19 mouse cellular contexts compared by ENCODE assay signal in genomic region chr3:135903366-135903765, GRCm38 (mm10).
DNase-seq lines count a peak whose midpoint lies in the region; ATAC-seq and TF ChIP-seq lines count a peak whose summit lies in the region.
"Had no signal": no experiment of that assay in that cellular context is flagged by ENCODE, and none has a peak within 500 bp of the region (broad histone marks: within the 10 kb centered on the region; RNA-seq: fewer than 3 reads in every experiment).

No protein-coding gene starts in this region.

- no peak for TF ChIP-seq EP300 in stomach, postnatal 0 days (optimal IDR thresholded peaks at IDR 0.05)

- in situ Hi-C loops in ES-E14 (cut with MboI; ENCODE audit: low sequenced_read_pairs in 2 of 2, unreplicated experiment in 2 of 2), result no loop called here

- TF ChIP-seq POLR2A in lung, adult 2 months (IDR thresholded peaks at IDR 0.05; ENCODE audit: borderline replicate concordance, extremely low read depth, low read depth, low read length), result no peak

- H3K27me3 ChIP-seq in intestine, postnatal 0 days (replicated peaks; ENCODE audit: control insufficient read depth, insufficient read depth, low read length), result no peaks in the 10 kb centered on the region
- H3K27me3 ChIP-seq in intestine, embryonic 16.5 days (replicated peaks; ENCODE audit: control insufficient read depth, insufficient read depth, low read length), result no peaks in the 10 kb centered on the region
- H3K27me3 ChIP-seq in lung, embryonic 14.5 days (ENCODE audit: insufficient read depth, low read length), result no peaks in the 10 kb centered on the region
- H3K27me3 ChIP-seq in stomach, postnatal 0 days (ENCODE audit: control insufficient read depth, insufficient read depth, low read length), result no peaks in the 10 kb centered on the region
- H3K27me3 ChIP-seq in forebrain, embryonic 13.5 days, result no peaks in the 10 kb centered on the region
- H3K27me3 ChIP-seq: neural tube, embryonic 13.5 days had no signal

- H3K9me3 ChIP-seq in intestine, postnatal 0 days (ENCODE audit: control insufficient read depth), result no peaks in the 10 kb centered on the region
- H3K9me3 ChIP-seq in intestine, embryonic 16.5 days (ENCODE audit: control insufficient read depth, low read length), result no peaks in the 10 kb centered on the region
- H3K9me3 ChIP-seq in lung, embryonic 14.5 days (ENCODE audit: low read depth, low read length), result no peaks in the 10 kb centered on the region
- no peaks in the 10 kb centered on the region for H3K9me3 ChIP-seq in ES-E14 (ENCODE audit: control insufficient read depth, insufficient read depth, low read depth, low read length)
- H3K9me3 ChIP-seq in stomach, postnatal 0 days (ENCODE audit: control insufficient read depth, low read length), result no peaks in the 10 kb centered on the region
- H3K9me3 ChIP-seq in forebrain, embryonic 13.5 days (replicated peaks), result no peaks in the 10 kb centered on the region
- H3K9me3 ChIP-seq: forebrain, embryonic 10.5 days; heart, embryonic 10.5 days; limb, embryonic 10.5 days; neural tube, embryonic 13.5 days had no signal

- no peaks in the 10 kb centered on the region for H3K4me1 ChIP-seq in intestine, postnatal 0 days (replicated peaks; ENCODE audit: control insufficient read depth, insufficient read depth, low read length)
- no peaks in the 10 kb centered on the region for H3K4me1 ChIP-seq in intestine, embryonic 16.5 days (ENCODE audit: control insufficient read depth, insufficient read depth, low read length)
- H3K4me1 ChIP-seq in lung, embryonic 14.5 days (ENCODE audit: insufficient read depth), result 0 out of 2 replicates have a peak, but pooled peaks cover 4% of the 10 kb centered on the region
- H3K4me1 ChIP-seq in lung, adult 2 months (ENCODE audit: control insufficient read depth, insufficient read depth, low read length), result no peaks in the 10 kb centered on the region
- no peaks in the 10 kb centered on the region for H3K4me1 ChIP-seq in ES-E14 (ENCODE audit: control insufficient read depth in 2 of 2, insufficient read depth in 2 of 2, low read length in 2 of 2, poor library complexity in 1 of 2)
- no peaks in the 10 kb centered on the region for H3K4me1 ChIP-seq in stomach, postnatal 0 days (replicated peaks; ENCODE audit: control insufficient read depth, insufficient read depth)
- no peaks in the 10 kb centered on the region for H3K4me1 ChIP-seq in forebrain, embryonic 13.5 days
- H3K4me1 ChIP-seq: forebrain, embryonic 10.5 days; heart, embryonic 10.5 days; neural tube, embryonic 13.5 days had no signal

- peak; percentile 40 for TF ChIP-seq CTCF in intestine, postnatal 0 days (IDR thresholded peaks at IDR 0.05; ENCODE audit: low read depth)
- TF ChIP-seq CTCF in lung, embryonic 14.5 days (IDR thresholded peaks at IDR 0.05; ENCODE audit: low read depth), result 0 out of 2 replicates have a peak, but pooled peaks have one; percentile 20
- no peak for TF ChIP-seq CTCF in lung, adult 2 months (IDR thresholded peaks at IDR 0.05; ENCODE audit: insufficient read depth, low read length)
- peak; percentile 41 for TF ChIP-seq CTCF in stomach, postnatal 0 days (IDR thresholded peaks at IDR 0.05; ENCODE audit: low read depth)

- 87% methylated on average over 1 of the region's 1 CpGs for WGBS in intestine, postnatal 0 days
- WGBS in intestine, embryonic 16.5 days, result 74% methylated on average over 1 of the region's 1 CpGs
- WGBS in lung, embryonic 14.5 days, result 76% methylated on average over 1 of the region's 1 CpGs
- WGBS in lung, adult 2 months, result 90% methylated on average over 1 of the region's 1 CpGs
- WGBS in stomach, postnatal 0 days, result 93% methylated on average over 1 of the region's 1 CpGs
- 84% methylated on average over 1 of the region's 1 CpGs for WGBS in forebrain, embryonic 13.5 days

- ATAC-seq in intestine, postnatal 0 days, result no peak
- ATAC-seq in intestine, embryonic 16.5 days, result no peak
- no peak for ATAC-seq in lung, embryonic 14.5 days (ENCODE audit: insufficient read depth)
- ATAC-seq in stomach, postnatal 0 days (ENCODE audit: low FRiP score, low TSS enrichment), result no peak
- no peak for ATAC-seq in forebrain, embryonic 13.5 days

- no peaks in the 10 kb centered on the region for H3K36me3 ChIP-seq in intestine, postnatal 0 days (ENCODE audit: control insufficient read depth, insufficient read depth)
- no peaks in the 10 kb centered on the region for H3K36me3 ChIP-seq in intestine, embryonic 16.5 days (ENCODE audit: control insufficient read depth, insufficient read depth, low read length)
- H3K36me3 ChIP-seq in lung, embryonic 14.5 days (ENCODE audit: insufficient read depth), result no peaks in the 10 kb centered on the region
- H3K36me3 ChIP-seq in ES-E14 (ENCODE audit: control insufficient read depth, insufficient read depth, low read length, poor library complexity, severe bottlenecking), result no peaks in the 10 kb centered on the region
- no peaks in the 10 kb centered on the region for H3K36me3 ChIP-seq in stomach, postnatal 0 days (ENCODE audit: control insufficient read depth, insufficient read depth, low read length)
- H3K36me3 ChIP-seq in forebrain, embryonic 13.5 days (ENCODE audit: poor library complexity, severe bottlenecking), result no peaks in the 10 kb centered on the region
- H3K36me3 ChIP-seq: forebrain, embryonic 10.5 days; heart, embryonic 10.5 days; limb, embryonic 10.5 days; neural tube, embryonic 13.5 days had no signal

- H3K27ac ChIP-seq in intestine, postnatal 0 days (ENCODE audit: low read depth, low read length), result no peak overlapping the region
- H3K27ac ChIP-seq in intestine, embryonic 16.5 days (ENCODE audit: low read length), result no peak overlapping the region
- no peak overlapping the region for H3K27ac ChIP-seq in lung, embryonic 14.5 days (ENCODE audit: low read depth)
- no peak overlapping the region for H3K27ac ChIP-seq in ES-E14 (ENCODE audit: insufficient read depth, low read depth, low read length, poor library complexity, severe bottlenecking)
- H3K27ac ChIP-seq in stomach, postnatal 0 days (replicated peaks), result no peak overlapping the region
- no peak overlapping the region for H3K27ac ChIP-seq in forebrain, embryonic 13.5 days
- H3K27ac ChIP-seq: forebrain, embryonic 10.5 days; heart, embryonic 10.5 days; hindbrain, embryonic 14.5 days; limb, embryonic 10.5 days; neural tube, embryonic 13.5 days had no signal

- H3K4me3 ChIP-seq in intestine, postnatal 0 days (ENCODE audit: low read depth, low read length), result no peak overlapping the region
- H3K4me3 ChIP-seq in intestine, embryonic 16.5 days (ENCODE audit: low read length), result no peak overlapping the region
- no peak overlapping the region for H3K4me3 ChIP-seq in lung, embryonic 14.5 days (ENCODE audit: low read depth, low read length)
- H3K4me3 ChIP-seq in lung, adult 2 months (replicated peaks; ENCODE audit: extremely low read depth, low read depth, low read length), result no peak overlapping the region
- no peak overlapping the region for H3K4me3 ChIP-seq in ES-E14 (ENCODE audit: insufficient read depth in 1 of 2, low read depth in 1 of 2, low read length in 2 of 2, poor library complexity in 1 of 2, severe bottlenecking in 1 of 2)
- no peak overlapping the region for H3K4me3 ChIP-seq in stomach, postnatal 0 days (ENCODE audit: low read depth, low read length)
- no peak overlapping the region for H3K4me3 ChIP-seq in forebrain, embryonic 13.5 days
- H3K4me3 ChIP-seq: forebrain, embryonic 10.5 days; heart, embryonic 10.5 days; limb, embryonic 10.5 days; neural tube, embryonic 13.5 days had no signal

- H3K4me2 ChIP-seq in intestine, postnatal 0 days (replicated peaks; ENCODE audit: low read depth), result no peak overlapping the region
- no peak overlapping the region for H3K4me2 ChIP-seq in intestine, embryonic 16.5 days (ENCODE audit: low read depth, low read length)
- no peak overlapping the region for H3K4me2 ChIP-seq in lung, embryonic 14.5 days
- no peak overlapping the region for H3K4me2 ChIP-seq in stomach, postnatal 0 days (replicated peaks; ENCODE audit: low read depth)
- H3K4me2 ChIP-seq in forebrain, embryonic 13.5 days, result no peak overlapping the region
- H3K4me2 ChIP-seq: hindbrain, embryonic 14.5 days; neural tube, embryonic 13.5 days had no signal

- DNase-seq in lung, embryonic 14.5 days, result no peak
- DNase-seq in lung, adult 2 months, result no peak
- peak; percentile 19 for DNase-seq in ES-E14 (ENCODE audit: low read depth, low spot score)
- no peak for DNase-seq in stomach, postnatal 0 days (ENCODE audit: low spot score)
- no peak for DNase-seq in cerebellum, postnatal 36 days
- DNase-seq: cerebellum, adult 2 months; gastrocnemius, postnatal 25 days; layer of hippocampus, postnatal 36 days; lung, postnatal 36 days; right cerebral cortex, postnatal 14 days; thymus, postnatal 14 days had no signal

- H3K9ac ChIP-seq in intestine, postnatal 0 days (ENCODE audit: low read depth, low read length), result no peak overlapping the region
- H3K9ac ChIP-seq in intestine, embryonic 16.5 days (ENCODE audit: low read depth, low read length), result no peak overlapping the region
- no peak overlapping the region for H3K9ac ChIP-seq in lung, embryonic 14.5 days
- no peak overlapping the region for H3K9ac ChIP-seq in ES-E14 (ENCODE audit: insufficient read depth, low read depth, low read length, poor library complexity, severe bottlenecking)
- no peak overlapping the region for H3K9ac ChIP-seq in stomach, postnatal 0 days (ENCODE audit: low read length)
- no peak overlapping the region for H3K9ac ChIP-seq in forebrain, embryonic 13.5 days
- H3K9ac ChIP-seq: hindbrain, embryonic 14.5 days; neural tube, embryonic 13.5 days had no signal

TF ChIP-seq in ES-E14, 5 proteins besides CTCF, POLR2A, EP300 and RAD21:
- TF ChIP-seq ZNF384 (IDR thresholded peaks at IDR 0.05; ENCODE audit: low read depth, low read length) (no peak), ZC3H11A (IDR thresholded peaks at IDR 0.05; ENCODE audit: borderline replicate concordance, low read depth, low read length) (no peak), HCFC1 (IDR thresholded peaks at IDR 0.05; ENCODE audit: borderline replicate concordance, insufficient read depth, low read length) (no peak), MAFK (IDR thresholded peaks at IDR 0.05; ENCODE audit: insufficient read depth, low read depth, low read length) (no peak)
